Mouse (Mus musculus) gastrocnemius, postnatal 36 days (tissue): ENCODE measurements around the gene Lpcat3. TPM values are rescaled to one million over a fixed set of nuclear protein-coding genes. Genes with fewer than 3 reads are reported as not detected.
"Not testable (repeated sequence)": the region's sequence is repeated elsewhere in the genome, so short reads cannot be mapped to it uniquely, and the experiment has no call there.

ENCODE experiments used
- DNase-seq, 2 experiments: peaks; one replicate each; pipeline ENCODE4 v3.0.0; 2022
- intact Hi-C: fragments of 180-260 bp; cut with DNase I; formaldehyde crosslinking; loops from one replicate; pipeline ENCODE4 v1.15.1; 2025
- total RNA-seq, 2 experiments: library from RNA; stranded (reverse); gene quantifications; 2 replicates each; pipeline ENCODE4 v1.2.3; 2021

Lpcat3 gene
- total RNA-seq, 2 experiments from 2014 or later = 16.3 to 18.3 TPM

DNA sequence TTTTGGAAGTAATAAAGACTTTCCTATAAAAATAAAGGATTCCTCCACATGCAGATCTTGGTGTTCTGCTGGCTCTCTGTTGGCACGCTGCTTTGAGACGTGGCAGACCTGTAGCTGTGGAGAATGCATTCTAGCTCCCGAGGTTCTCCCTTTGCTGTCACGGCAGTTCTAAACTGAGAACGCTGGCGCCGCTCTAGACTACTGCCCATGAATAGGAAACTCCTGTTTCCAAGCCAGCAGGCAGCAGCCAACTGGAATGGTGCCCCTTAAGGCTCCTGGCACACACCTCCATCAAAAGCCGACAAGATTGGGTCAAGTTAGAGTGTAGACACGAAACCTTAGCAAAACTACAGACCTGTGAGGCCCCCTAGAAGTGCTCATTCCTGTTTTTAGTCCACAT lies 10.8 kb downstream of the Lpcat3 start:
- DNase-seq = peak in 1 of 2 experiments; percentile 23
- intact Hi-C loops = no loop called here

DNA sequence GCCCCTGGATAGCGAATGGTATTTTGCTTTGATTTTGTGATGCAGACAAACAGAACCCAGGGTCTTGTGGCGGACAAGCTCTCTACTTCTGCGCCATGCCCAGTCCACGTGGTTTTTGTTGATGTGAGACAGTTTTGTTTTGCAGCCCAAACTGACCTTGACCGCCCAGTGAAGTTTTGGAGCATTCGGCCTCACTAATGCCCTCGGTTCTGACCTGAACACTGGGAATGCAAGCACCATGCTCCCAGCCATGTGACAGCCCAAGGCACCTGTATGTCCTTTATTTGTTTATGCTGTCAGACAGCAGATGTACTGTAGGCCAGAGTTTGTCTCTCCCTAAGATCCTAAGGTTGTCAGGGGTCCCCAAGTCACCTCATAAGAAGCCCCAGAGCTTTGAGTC lies 11.8 kb downstream of the Lpcat3 start:
- intact Hi-C loops = no loop called here
- DNase-seq = no peak

GRCm38 (mm10) chr6:124676171-124676570 lies 13.3 kb downstream of the Lpcat3 start:
- DNase-seq = no peak
- intact Hi-C loops = no loop called here

- intact Hi-C loops = no loop called here
- DNase-seq = no peak
Measured at GRCm38 (mm10) chr6:124678769-124679168, 15.9 kb downstream of the Lpcat3 start.

GRCm38 (mm10) chr6:124679486-124679885 lies 16.7 kb downstream of the Lpcat3 start:
- no peak for DNase-seq
- intact Hi-C loops = no loop called here

GRCm38 (mm10) chr6:124682291-124682690 lies 19.5 kb downstream of the Lpcat3 start:
- intact Hi-C loops, DNase-seq: not testable (repeated sequence)

DNA sequence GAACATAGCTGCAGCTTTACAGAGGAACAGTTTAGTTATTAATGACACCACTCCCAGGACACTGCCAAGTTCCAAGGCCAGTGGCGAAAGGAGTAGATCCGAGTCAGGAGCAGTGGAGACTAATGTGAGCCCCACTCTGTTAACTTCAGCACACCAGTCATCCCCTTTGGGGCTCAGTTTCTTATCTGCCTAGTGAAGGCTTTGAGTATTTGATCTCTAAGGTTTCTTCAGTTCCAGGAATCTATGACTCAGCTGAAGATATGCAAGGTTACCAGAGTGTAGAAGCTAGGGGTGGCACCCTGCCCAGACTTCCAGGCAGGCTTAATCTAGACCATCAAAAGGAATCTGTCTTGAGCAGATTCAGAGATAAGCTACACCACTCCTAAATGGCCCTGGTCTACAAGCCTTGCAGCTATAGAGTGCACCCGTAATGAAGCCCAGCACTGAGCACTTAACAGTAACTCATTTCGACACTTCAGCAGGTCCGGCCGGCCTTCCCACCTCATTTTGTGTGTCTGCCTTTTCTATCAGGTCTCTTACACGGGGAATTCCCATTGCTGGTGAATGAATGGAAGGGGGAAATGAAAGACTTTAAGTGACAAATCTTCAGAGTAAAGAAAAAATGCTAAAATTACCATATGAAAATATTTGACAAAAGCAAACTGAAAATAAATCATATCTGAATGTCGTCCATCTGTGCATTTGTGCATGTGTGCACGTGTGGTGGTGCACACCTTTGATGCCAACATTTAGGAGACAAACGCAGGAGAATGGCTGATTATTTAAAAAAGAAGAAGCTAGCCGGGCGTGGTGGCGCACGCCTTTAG lies 21.0 kb downstream of the Lpcat3 start:
- peak in 1 of 2 experiments; percentile 30 for DNase-seq
- intact Hi-C loops = no loop called here

- intact Hi-C loops = no loop called here
- DNase-seq = no peak
Measured at GRCm38 (mm10) chr6:124685606-124686386, 23.0 kb downstream of the Lpcat3 start.

- DNase-seq, intact Hi-C loops: not testable (repeated sequence)
Measured at GRCm38 (mm10) chr6:124686644-124687043, 23.8 kb downstream of the Lpcat3 start.

- intact Hi-C loops = no loop called here
- DNase-seq = no peak
Measured at GRCm38 (mm10) chr6:124688151-124688758, 25.4 kb downstream of the Lpcat3 start.

DNA sequence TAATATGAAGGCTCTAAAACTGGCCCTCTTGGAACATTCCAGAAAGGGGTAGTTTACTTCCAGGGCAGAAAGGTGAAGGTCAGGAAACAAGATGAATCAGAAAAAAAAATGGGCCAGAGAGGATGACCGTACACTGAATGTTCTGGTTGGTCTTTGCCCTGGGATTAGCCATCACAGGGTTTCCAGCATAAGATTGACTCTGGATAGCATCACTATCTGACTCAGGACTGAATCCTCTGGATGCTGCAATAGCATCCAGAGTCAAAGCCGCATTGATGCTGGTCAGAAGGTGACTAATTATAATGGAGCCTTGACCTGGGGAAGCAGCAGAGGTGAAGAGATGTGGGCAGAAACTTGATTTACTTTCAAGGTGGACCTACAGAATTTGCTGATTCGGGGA lies 26.2 kb downstream of the Lpcat3 start:
- intact Hi-C loops = no loop called here
- no peak for DNase-seq

GRCm38 (mm10) chr6:124690517-124690916 lies 27.7 kb downstream of the Lpcat3 start:
- intact Hi-C loops = no loop called here
- no peak for DNase-seq

GRCm38 (mm10) chr6:124693243-124693981 lies 30.6 kb downstream of the Lpcat3 start:
- no peak for DNase-seq
- intact Hi-C loops = no loop called here

DNA sequence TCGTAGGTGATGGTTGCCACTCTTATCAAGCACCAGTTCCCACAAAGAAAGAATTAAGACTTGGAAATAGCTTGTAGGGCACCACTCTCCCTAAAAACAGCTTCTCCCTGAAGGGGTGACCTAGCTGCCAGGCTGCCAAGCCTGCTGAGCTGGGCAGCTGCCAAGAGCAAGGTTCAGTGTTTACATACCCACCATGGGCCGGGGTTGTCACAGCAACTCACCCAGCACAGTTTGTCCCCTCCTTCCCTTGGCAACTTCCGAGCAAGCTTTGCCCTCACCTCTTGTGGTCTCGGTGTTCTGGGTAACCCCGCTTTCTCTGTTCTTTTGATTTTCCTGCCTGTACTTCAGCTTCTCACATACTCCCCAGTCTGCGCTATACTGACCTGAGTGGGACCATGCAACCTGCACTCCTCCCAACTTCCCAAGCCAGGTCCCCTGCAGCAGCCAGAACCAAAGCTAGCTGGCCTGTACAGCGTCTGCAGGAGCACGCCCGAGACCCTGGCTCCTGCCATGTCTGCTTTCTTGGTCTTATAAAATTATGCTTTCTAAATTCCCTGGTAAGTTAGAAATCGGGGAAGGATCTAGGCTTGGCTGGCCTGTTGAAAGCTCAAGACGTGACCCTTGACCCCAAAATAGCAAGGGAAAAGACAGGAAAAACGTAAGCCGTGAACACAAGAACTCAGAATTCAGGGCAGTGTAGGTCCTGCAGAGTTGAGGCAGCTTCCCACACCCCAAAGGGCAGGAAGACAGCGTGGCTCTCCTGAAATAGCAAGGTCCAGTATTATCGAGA lies 31.5 kb downstream of the Lpcat3 start:
- intact Hi-C loops = no loop called here
- no peak for DNase-seq

DNA sequence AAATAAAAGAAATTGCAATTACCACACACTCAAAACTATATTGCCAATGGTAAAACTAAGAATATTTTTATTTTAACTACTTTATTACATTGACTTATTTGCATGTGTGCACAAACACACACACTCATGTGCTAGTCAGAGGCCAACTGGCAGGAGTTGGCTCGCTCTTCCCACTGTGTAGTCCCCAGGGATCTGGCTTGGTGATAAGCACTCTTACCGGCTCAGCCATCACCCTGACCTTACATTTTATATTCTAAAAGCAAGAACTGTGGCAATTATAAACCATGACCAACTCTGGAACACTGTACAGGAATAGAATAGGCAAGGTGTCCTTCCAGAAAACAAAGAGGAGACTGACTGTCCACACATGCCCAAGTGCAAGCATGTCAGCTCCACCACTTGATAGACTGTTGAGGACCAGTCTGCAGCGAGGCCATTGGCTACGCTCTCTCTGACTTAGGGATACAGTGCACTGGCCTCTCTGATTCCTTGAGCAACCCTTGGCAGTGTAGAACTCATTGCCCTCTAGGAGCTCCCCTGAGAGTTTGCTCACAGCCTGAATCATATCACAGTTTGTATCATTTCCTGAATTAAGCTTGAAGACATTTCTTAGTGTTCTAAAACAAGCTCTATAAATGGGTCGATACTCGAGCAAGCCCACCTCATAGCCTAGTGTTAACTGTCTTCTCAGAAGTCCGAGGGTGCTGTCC lies 33.8 kb downstream of the Lpcat3 start:
- DNase-seq = no peak
- intact Hi-C loops = no loop called here

- intact Hi-C loops = no loop called here
- DNase-seq = no peak
Measured at GRCm38 (mm10) chr6:124698751-124699150, 35.9 kb downstream of the Lpcat3 start.

- no peak for DNase-seq
- intact Hi-C loops = no loop called here
Measured at GRCm38 (mm10) chr6:124699366-124699765, 36.5 kb downstream of the Lpcat3 start.

GRCm38 (mm10) chr6:124699962-124700610 lies 37.3 kb downstream of the Lpcat3 start:
- DNase-seq = peak; percentile 62 to 64
- intact Hi-C loops = loop anchor here (2.0 kb wide), 1 partner anchor 39 kb away; no protein-coding TSS in a partner anchor
